Mouse (Mus musculus) neural tube, embryonic 14.5 days (tissue): ENCODE results near the gene Alox5ap. TPM values are rescaled to one million over a fixed set of nuclear protein-coding genes. Genes with fewer than 3 reads are reported as not detected.
A peak's percentile ranks its signal among the peaks of the same experiment; 100 is the strongest.

ENCODE experiments used
- ATAC-seq: fragments of 200-750 bp; cut with Nextera tagmentation; 2 replicates; pipeline ENCODE4 v1.8.0; 2017; ENCODE audit warnings: low read depth, mild to moderate bottlenecking, moderate TSS enrichment, moderate library complexity
- H3K27ac ChIP-seq: fragments of 300-500 bp; sonication (generic); 2 replicates; pipeline ENCODE4 v1.5.1; 2014; ENCODE audit warnings: low read depth, mild to moderate bottlenecking, control low read depth, low read length, moderate library complexity, mixed read lengths
- H3K27me3 ChIP-seq: fragments of 300-500 bp; sonication (generic); 2 replicates; pipeline ENCODE4 v1.6.1; 2014; ENCODE audit warnings: low read length; ENCODE audit not compliant: control insufficient read depth, insufficient read depth
- H3K36me3 ChIP-seq: fragments of 300-500 bp; sonication (generic); 2 replicates; pipeline ENCODE4 v1.6.1; 2014; ENCODE audit warnings: low read length, mixed read lengths; ENCODE audit not compliant: control insufficient read depth, insufficient read depth
- H3K4me1 ChIP-seq: fragments of 300-500 bp; sonication (generic); 2 replicates; pipeline ENCODE4 v1.6.1; 2014; ENCODE audit warnings: low read length; ENCODE audit not compliant: control insufficient read depth, insufficient read depth
- H3K4me2 ChIP-seq: fragments of 300-500 bp; sonication (generic); 2 replicates; pipeline ENCODE4 v1.6.1; 2014; ENCODE audit warnings: mild to moderate bottlenecking, low read depth, low read length, control low read depth
- H3K4me3 ChIP-seq: fragments of 300-500 bp; sonication (generic); 2 replicates; pipeline ENCODE4 v1.5.1; 2014; ENCODE audit warnings: low read depth, low read length, control low read depth, mixed read lengths
- H3K9ac ChIP-seq: fragments of 300-500 bp; sonication (generic); replicated peaks from 2 replicates; pipeline ENCODE4 v1.6.1; 2014; ENCODE audit warnings: low read depth, mild to moderate bottlenecking, control low read depth, low read length, mixed read lengths
- H3K9me3 ChIP-seq: fragments of 300-500 bp; sonication (generic); 2 replicates; pipeline ENCODE4 v1.6.1; 2016; ENCODE audit warnings: low read length; ENCODE audit not compliant: control insufficient read depth
- WGBS: fragments of 180-500 bp; shearing (Covaris S2); extraction: QIAGEN DNeasy Blood & Tissue Kit; methylation state at CpG from one replicate; pipeline ENCODE4 v1.1.7; 2014; 5-methylcytosine and 5-hydroxymethylcytosine counted together
- polyA plus RNA-seq: library from polyadenylated mRNA; unstranded; fragments of >200 nt; fragmentation: Nextera tagmentation; extraction: Ambion mirVana; gene quantifications from 2 replicates; pipeline ENCODE4 v1.2.1, GENCODE M21; 2014

Alox5ap gene
- polyA plus RNA-seq, 1 experiment from 2014 or later = 11.0 TPM

- no peaks in the 10 kb centered on the region for H3K9me3 ChIP-seq
- WGBS = 62% methylated on average over 2 of the region's 2 CpGs
- H3K9ac ChIP-seq = no peak overlapping the region
- H3K4me3 ChIP-seq = no peak overlapping the region
- no peak for ATAC-seq
- no peaks in the 10 kb centered on the region for H3K36me3 ChIP-seq
- no peaks in the 10 kb centered on the region for H3K27me3 ChIP-seq
- H3K27ac ChIP-seq = no peak overlapping the region
- peaks cover 10% of the 10 kb centered on the region; the same call in 1 of the 2 replicates for H3K4me1 ChIP-seq
- H3K4me2 ChIP-seq = no peak overlapping the region
Observed at GRCm38 (mm10) chr5:149253491-149253890, 11.1 kb upstream of the Alox5ap start.

GRCm38 (mm10) chr5:149255522-149255921 lies 9.0 kb upstream of the Alox5ap start:
- H3K9me3 ChIP-seq = no peaks in the 10 kb centered on the region
- 84% methylated on average over 2 of the region's 2 CpGs for whole genome bisulfite sequencing
- no peak for ATAC-seq

GRCm38 (mm10) chr5:149257518-149258281 lies 6.9 kb upstream of the Alox5ap start:
- H3K36me3 ChIP-seq = no peaks in the 10 kb centered on the region

More at GRCm38 (mm10) chr5:149255522-149255921, 9.0 kb upstream of the Alox5ap start:
- Histone ChIP-seq H3K9ac (no peak overlapping the region), H3K4me2 (no peak overlapping the region), H3K4me3 (no peak overlapping the region), H3K27me3 (no peaks in the 10 kb centered on the region), H3K27ac (no peak overlapping the region), H3K36me3 (no peaks in the 10 kb centered on the region), H3K4me1 (peaks cover 20% of the 10 kb centered on the region)

GRCm38 (mm10) chr5:149259093-149259492 lies 5.5 kb upstream of the Alox5ap start:
- H3K9me3 ChIP-seq = no peaks in the 10 kb centered on the region
- H3K27ac ChIP-seq = peak overlapping the region; percentile 84
- peak overlapping the region; percentile 37; the same call in 1 of the 2 replicates for H3K9ac ChIP-seq
- H3K4me2 ChIP-seq = peak overlapping the region; percentile 7; the same call in 1 of the 2 replicates
- H3K4me1 ChIP-seq = peaks cover 20% of the 10 kb centered on the region
- peak; percentile 83 for ATAC-seq
- WGBS = 15% methylated on average over 16 of the region's 16 CpGs
- no peak overlapping the region for H3K4me3 ChIP-seq
- no peaks in the 10 kb centered on the region for H3K27me3 ChIP-seq
- no peaks in the 10 kb centered on the region for H3K36me3 ChIP-seq

More at GRCm38 (mm10) chr5:149257518-149258281, 6.9 kb upstream of the Alox5ap start:
- Histone ChIP-seq H3K4me1 (peaks cover 20% of the 10 kb centered on the region), H3K27me3 (no peaks in the 10 kb centered on the region), H3K4me3 (no peak overlapping the region), H3K27ac (peak overlapping the region; percentile 29), H3K4me2 (no peak overlapping the region), H3K9ac (no peak overlapping the region), H3K9me3 (no peaks in the 10 kb centered on the region)
- ATAC-seq = peak; percentile 28; the same call in 1 of the 2 replicates
- 23% methylated on average over 14 of the region's 14 CpGs for WGBS

GRCm38 (mm10) chr5:149261449-149261848 lies 3.1 kb upstream of the Alox5ap start:
- Histone ChIP-seq H3K9ac (no peak overlapping the region), H3K9me3 (no peaks in the 10 kb centered on the region), H3K36me3 (no peaks in the 10 kb centered on the region), H3K4me1 (peaks cover 20% of the 10 kb centered on the region), H3K27ac (no peak overlapping the region), H3K4me2 (no peak overlapping the region), H3K4me3 (no peak overlapping the region), H3K27me3 (no peaks in the 10 kb centered on the region)
- 80% methylated on average over 7 of the region's 7 CpGs for WGBS
- no peak for ATAC-seq

GRCm38 (mm10) chr5:149261866-149262265 lies 2.7 kb upstream of the Alox5ap start:
- H3K4me3 ChIP-seq = no peak overlapping the region
- 70% methylated on average over 6 of the region's 6 CpGs for WGBS
- H3K9ac ChIP-seq = no peak overlapping the region
- peaks cover 20% of the 10 kb centered on the region for H3K4me1 ChIP-seq
- no peaks in the 10 kb centered on the region for H3K9me3 ChIP-seq
- H3K27me3 ChIP-seq = no peaks in the 10 kb centered on the region
- no peaks in the 10 kb centered on the region for H3K36me3 ChIP-seq
- ATAC-seq = no peak
- H3K27ac ChIP-seq = no peak overlapping the region
- no peak overlapping the region for H3K4me2 ChIP-seq

- Histone ChIP-seq H3K4me2 (no peak overlapping the region), H3K9me3 (no peaks in the 10 kb centered on the region), H3K27ac (no peak overlapping the region), H3K4me1 (no peaks in the 10 kb centered on the region), H3K4me3 (no peak overlapping the region), H3K9ac (no peak overlapping the region), H3K27me3 (no peaks in the 10 kb centered on the region), H3K36me3 (no peaks in the 10 kb centered on the region)
- ATAC-seq = no peak
- 67% methylated on average over 6 of the region's 6 CpGs for WGBS
Observed at GRCm38 (mm10) chr5:149264878-149265279, 312 bp downstream of the Alox5ap start.

- WGBS = 85% methylated on average over 8 of the region's 8 CpGs
- Histone ChIP-seq H3K4me1 (no peaks in the 10 kb centered on the region), H3K27ac (no peak overlapping the region), H3K27me3 (no peaks in the 10 kb centered on the region), H3K9ac (no peak overlapping the region), H3K4me3 (no peak overlapping the region), H3K9me3 (no peaks in the 10 kb centered on the region), H3K4me2 (no peak overlapping the region), H3K36me3 (no peaks in the 10 kb centered on the region)
- ATAC-seq = no peak
Observed at GRCm38 (mm10) chr5:149266761-149267221, 2.2 kb downstream of the Alox5ap start.

- Histone ChIP-seq H3K4me3 (no peak overlapping the region), H3K4me2 (no peak overlapping the region), H3K36me3 (no peaks in the 10 kb centered on the region), H3K27me3 (no peaks in the 10 kb centered on the region), H3K9me3 (no peaks in the 10 kb centered on the region), H3K9ac (no peak overlapping the region), H3K4me1 (no peaks in the 10 kb centered on the region), H3K27ac (no peak overlapping the region)
- ATAC-seq = no peak
- 88% methylated on average over 4 of the region's 4 CpGs for WGBS
Observed at GRCm38 (mm10) chr5:149267493-149267892, 2.9 kb downstream of the Alox5ap start.
